Mouse (Mus musculus) heart, embryonic 13.5 days (tissue): ENCODE results near the gene Kazn. TPM values are rescaled to one million over a fixed set of nuclear protein-coding genes. Genes with fewer than 3 reads are reported as not detected.

Experiments
- ATAC-seq: fragments of 200-750 bp; cut with Nextera tagmentation; 2 replicates; pipeline ENCODE4 v1.8.0; 2017; ENCODE audit warnings: moderate TSS enrichment; ENCODE audit not compliant: insufficient number of reproducible peaks, low FRiP score, low TSS enrichment; ENCODE audit errors: extremely low read depth
- H3K27ac ChIP-seq: fragments of 300-500 bp; sonication (generic); replicated peaks from 2 replicates; pipeline ENCODE4 v1.5.1; 2015; ENCODE audit warnings: moderate library complexity, mild to moderate bottlenecking, inconsistent platforms
- H3K27me3 ChIP-seq: fragments of 300-500 bp; sonication (generic); replicated peaks from 2 replicates; pipeline ENCODE4 v1.6.1; 2015; ENCODE audit warnings: mild to moderate bottlenecking, inconsistent platforms
- H3K36me3 ChIP-seq: fragments of 300-500 bp; sonication (generic); 2 replicates; pipeline ENCODE4 v1.6.1; 2015; ENCODE audit warnings: mild to moderate bottlenecking, inconsistent platforms
- H3K4me1 ChIP-seq: fragments of 300-500 bp; sonication (generic); 2 replicates; pipeline ENCODE4 v1.6.1; 2015; ENCODE audit warnings: inconsistent platforms
- H3K4me2 ChIP-seq: fragments of 300-500 bp; sonication (generic); 2 replicates; pipeline ENCODE4 v1.6.1; 2015; ENCODE audit warnings: inconsistent platforms, mild to moderate bottlenecking, moderate library complexity
- H3K4me3 ChIP-seq: fragments of 300-500 bp; sonication (generic); 2 replicates; pipeline ENCODE4 v1.5.1; 2015; ENCODE audit warnings: moderate library complexity, mild to moderate bottlenecking, inconsistent platforms
- H3K9ac ChIP-seq: fragments of 300-500 bp; sonication (generic); 2 replicates; pipeline ENCODE4 v1.6.1; 2015; ENCODE audit warnings: inconsistent platforms, mild to moderate bottlenecking, moderate library complexity
- H3K9me3 ChIP-seq: fragments of 300-500 bp; sonication (generic); 2 replicates; pipeline ENCODE4 v1.6.1; 2016; ENCODE audit warnings: inconsistent platforms
- WGBS: fragments of 180-500 bp; shearing (Covaris S2); methylation state at CpG from one replicate; pipeline ENCODE4 v1.1.7; 2015; ENCODE audit warnings: mixed read lengths; 5-methylcytosine and 5-hydroxymethylcytosine counted together
- polyA plus RNA-seq: library from polyadenylated mRNA; unstranded; fragments of >200 nt; fragmentation: Nextera tagmentation; extraction: Ambion mirVana; gene quantifications from 2 replicates; pipeline ENCODE4 v1.2.1, GENCODE M21; 2015

Kazn gene
- polyA plus RNA-seq, 1 experiment from 2014 or later = 5.8 TPM

DNA sequence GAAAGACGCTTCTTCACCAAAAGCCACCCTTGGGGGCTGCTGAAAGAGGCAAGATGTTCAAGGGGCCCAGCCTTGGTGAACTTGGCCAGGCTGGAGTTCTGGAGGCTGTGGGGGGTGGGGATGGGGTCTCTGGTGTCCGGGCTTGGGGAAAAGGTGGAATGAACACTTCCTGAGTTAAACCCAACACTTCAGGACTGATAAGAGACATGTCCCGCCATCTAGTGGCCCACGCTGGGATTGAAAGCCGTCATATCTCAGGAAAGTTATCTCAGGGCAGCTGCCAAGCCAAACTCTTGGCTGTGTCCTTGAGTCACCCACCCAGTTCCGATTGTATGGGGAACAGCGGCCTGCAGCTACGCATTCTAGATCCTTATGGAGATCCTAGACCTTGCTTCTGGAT lies 140.9 kb downstream of the Kazn start:
- 10% methylated on average over 8 of the region's 8 CpGs for WGBS
- Histone ChIP-seq H3K4me1 (peaks cover 33% of the 10 kb centered on the region), H3K27me3 (0 out of 2 replicates have a peak, but pooled peaks cover 6% of the 10 kb centered on the region), H3K36me3 (no peaks in the 10 kb centered on the region), H3K9me3 (no peaks in the 10 kb centered on the region), H3K27ac (no peak overlapping the region), H3K4me2 (peak overlapping the region; percentile 47), H3K4me3 (no peak overlapping the region), H3K9ac (peak overlapping the region; percentile 55)
- 0 out of 2 replicates have a peak, but pooled peaks have one; percentile 15 for ATAC-seq

DNA sequence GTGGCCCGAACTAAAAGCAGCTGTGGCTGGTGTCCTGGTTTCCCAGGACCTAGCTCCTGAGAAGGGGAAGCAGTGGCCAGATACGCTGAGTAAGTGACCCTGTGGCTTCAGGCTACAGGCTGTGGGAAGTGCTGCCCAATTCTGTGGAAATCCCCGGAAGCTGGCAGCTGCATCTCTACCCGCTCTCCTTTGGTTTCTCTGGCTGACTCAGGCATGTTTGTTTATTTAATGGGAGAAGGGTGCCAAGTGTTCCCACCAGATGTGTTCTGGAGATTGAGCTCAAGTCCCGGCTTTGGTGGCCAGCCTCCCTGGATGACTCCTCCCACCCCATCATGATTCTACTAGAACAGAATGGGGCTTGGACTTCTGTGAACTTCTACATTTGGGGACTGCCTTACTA lies 141.3 kb downstream of the Kazn start:
- Histone ChIP-seq H3K9ac (peak overlapping the region; percentile 55), H3K9me3 (no peaks in the 10 kb centered on the region), H3K4me2 (peak overlapping the region; percentile 47), H3K36me3 (no peaks in the 10 kb centered on the region), H3K4me1 (peaks cover 29% of the 10 kb centered on the region), H3K27ac (0 out of 2 replicates have a peak overlapping the region, but pooled peaks have one; percentile 2), H3K27me3 (0 out of 2 replicates have a peak, but pooled peaks cover 6% of the 10 kb centered on the region), H3K4me3 (no peak overlapping the region)
- WGBS = 23% methylated on average over 5 of the region's 5 CpGs
- ATAC-seq = no peak

DNA sequence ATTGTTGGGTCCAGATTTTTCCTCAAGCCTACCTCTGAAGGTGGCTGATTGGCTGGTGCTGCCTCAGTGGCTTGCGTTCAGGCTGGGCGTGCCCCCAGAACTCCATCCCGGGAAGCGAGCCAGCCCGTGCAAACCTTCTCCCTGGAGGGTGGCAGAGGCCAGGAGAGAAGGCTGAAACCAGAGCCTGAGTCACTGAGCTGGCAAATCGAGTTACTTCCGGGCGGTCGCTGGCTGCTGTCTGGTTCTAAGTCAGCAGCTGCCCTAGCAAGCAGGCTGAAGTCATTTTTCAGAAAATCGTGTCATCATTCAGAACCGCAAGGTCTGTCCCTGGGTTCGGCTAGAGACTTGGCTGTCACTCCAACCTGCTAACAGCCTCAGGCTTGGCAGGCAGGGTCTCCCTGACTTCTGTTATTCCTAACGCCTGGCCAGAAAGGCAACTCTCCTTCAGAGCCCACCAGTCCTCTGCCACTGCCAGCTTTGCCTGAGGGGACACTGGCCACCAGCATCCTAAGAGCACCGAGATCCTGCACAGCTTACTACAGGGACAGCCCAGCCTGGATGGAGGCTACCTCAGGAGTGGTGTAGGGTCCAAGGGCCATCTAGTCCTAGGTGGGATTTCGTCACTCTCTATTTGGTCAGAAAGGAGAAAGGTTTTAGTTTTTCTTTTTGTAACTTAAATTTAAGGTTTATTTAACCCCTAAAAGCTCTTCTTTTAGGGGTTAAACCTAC lies 143.5 kb downstream of the Kazn start:
- no peaks in the 10 kb centered on the region for H3K27me3 ChIP-seq
- no peak overlapping the region for H3K4me2 ChIP-seq
- H3K9me3 ChIP-seq = no peaks in the 10 kb centered on the region
- H3K4me3 ChIP-seq = no peak overlapping the region
- no peak overlapping the region for H3K9ac ChIP-seq
- H3K27ac ChIP-seq = no peak overlapping the region
- WGBS = 58% methylated on average over 15 of the region's 15 CpGs
- no peaks in the 10 kb centered on the region for H3K36me3 ChIP-seq
- H3K4me1 ChIP-seq = peaks cover 27% of the 10 kb centered on the region
- ATAC-seq = no peak

DNA sequence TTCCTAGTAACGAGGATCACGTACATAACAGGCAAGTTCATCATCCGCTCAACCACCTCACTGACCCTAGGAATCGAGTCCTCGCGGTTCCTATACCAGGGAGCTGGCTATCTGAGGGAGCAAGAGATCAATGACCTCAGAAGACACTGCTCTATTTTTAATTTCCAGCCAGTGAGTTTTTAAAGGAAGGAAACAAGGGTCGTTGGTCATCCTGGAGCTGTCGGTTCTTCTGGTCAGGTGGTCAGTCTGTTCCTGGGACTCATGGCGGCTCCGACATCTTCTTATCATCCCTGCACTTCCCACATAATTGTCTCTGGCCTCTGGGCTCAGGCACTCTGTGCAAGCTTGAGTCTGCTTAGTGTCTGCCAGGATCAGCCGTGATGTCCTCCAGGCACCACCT lies 144.8 kb downstream of the Kazn start:
- ATAC-seq = no peak
- WGBS = 41% methylated on average over 11 of the region's 11 CpGs

DNA sequence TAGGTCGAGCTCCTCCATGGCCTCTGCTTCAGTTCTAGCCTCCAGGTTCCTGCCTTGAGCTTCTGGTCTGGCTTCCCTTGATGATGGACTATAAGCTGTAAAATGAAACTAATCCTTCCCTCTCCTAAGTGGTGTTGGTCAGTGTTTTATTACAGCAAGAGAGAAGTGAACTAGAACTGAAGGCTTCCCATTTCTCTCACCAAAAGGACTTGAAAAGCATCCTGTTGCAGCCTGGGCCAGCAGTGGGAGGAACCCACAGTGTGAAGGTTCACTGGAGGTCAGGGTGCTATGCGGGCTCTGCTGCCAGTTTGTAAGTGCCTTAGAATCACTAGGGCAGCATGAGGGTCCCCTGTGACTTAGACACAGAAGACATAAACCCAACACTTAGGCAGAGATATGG lies 148.1 kb downstream of the Kazn start:
- Histone ChIP-seq H3K4me3 (no peak overlapping the region), H3K4me2 (no peak overlapping the region), H3K4me1 (peaks cover 12% of the 10 kb centered on the region), H3K9me3 (no peaks in the 10 kb centered on the region), H3K27me3 (peaks cover 4% of the 10 kb centered on the region; the same call in 1 of the 2 replicates), H3K9ac (no peak overlapping the region), H3K27ac (no peak overlapping the region), H3K36me3 (no peaks in the 10 kb centered on the region)
- no peak for ATAC-seq
- WGBS = 61% methylated on average over 2 of the region's 2 CpGs

More for the DNA sequence above, 144.8 kb downstream of the Kazn start:
- Histone ChIP-seq H3K36me3 (no peaks in the 10 kb centered on the region), H3K9me3 (no peaks in the 10 kb centered on the region), H3K4me2 (no peak overlapping the region), H3K27ac (no peak overlapping the region), H3K4me1 (peaks cover 27% of the 10 kb centered on the region), H3K27me3 (no peaks in the 10 kb centered on the region), H3K4me3 (no peak overlapping the region), H3K9ac (no peak overlapping the region)

DNA sequence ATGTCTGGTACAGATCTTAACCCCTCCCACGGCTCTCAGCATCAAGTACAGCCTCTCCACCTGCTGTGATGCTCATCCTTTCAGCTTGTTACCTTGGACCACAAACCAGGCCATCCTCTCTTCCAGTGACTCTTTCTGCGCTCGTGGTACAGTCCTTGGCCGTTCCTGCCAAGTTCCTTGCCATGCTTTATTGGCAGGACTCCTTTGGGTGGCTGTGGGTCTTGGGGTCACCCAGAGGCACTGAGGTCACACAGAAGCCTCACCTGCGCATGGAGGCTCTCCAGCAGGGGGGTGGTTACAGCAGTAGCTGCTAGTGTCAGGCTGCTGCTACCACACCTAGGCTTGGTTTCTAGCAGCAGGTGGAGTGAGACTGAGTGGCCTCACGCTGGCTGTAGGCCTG lies 149.2 kb downstream of the Kazn start:
- WGBS = 63% methylated on average over 6 of the region's 6 CpGs
- H3K36me3 ChIP-seq = no peaks in the 10 kb centered on the region
- ATAC-seq = no peak

DNA sequence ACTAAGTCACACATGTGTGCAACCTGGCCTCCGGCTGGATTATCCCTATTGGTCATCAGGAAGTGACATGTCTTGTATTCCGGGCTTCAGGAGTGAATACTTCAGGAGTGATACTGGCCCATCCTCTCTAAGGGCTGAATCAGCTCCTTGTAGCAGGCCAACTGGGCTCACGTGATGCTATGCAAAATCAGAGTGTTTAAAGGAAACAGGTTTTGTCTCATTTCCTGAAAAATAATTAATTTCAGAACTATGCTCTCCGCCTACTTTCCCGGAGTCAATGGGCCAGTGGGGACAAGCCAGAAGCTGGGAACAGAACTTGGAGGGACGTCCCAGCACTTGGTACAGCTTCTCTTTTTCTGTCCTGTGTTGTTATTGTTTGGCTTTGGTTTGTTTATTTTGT lies 150.4 kb downstream of the Kazn start:
- Histone ChIP-seq H3K4me1 (peaks cover 7% of the 10 kb centered on the region; the same call in 1 of the 2 replicates), H3K27me3 (peaks cover 12% of the 10 kb centered on the region), H3K9me3 (no peaks in the 10 kb centered on the region), H3K9ac (no peak overlapping the region), H3K36me3 (no peaks in the 10 kb centered on the region), H3K4me3 (no peak overlapping the region), H3K4me2 (no peak overlapping the region), H3K27ac (no peak overlapping the region)
- 66% methylated on average over 6 of the region's 6 CpGs for WGBS
- ATAC-seq = no peak

More for the DNA sequence above, 149.2 kb downstream of the Kazn start:
- Histone ChIP-seq H3K9me3 (no peaks in the 10 kb centered on the region), H3K27me3 (peaks cover 12% of the 10 kb centered on the region), H3K4me2 (no peak overlapping the region), H3K9ac (no peak overlapping the region), H3K27ac (no peak overlapping the region), H3K4me1 (peaks cover 14% of the 10 kb centered on the region), H3K4me3 (no peak overlapping the region)

DNA sequence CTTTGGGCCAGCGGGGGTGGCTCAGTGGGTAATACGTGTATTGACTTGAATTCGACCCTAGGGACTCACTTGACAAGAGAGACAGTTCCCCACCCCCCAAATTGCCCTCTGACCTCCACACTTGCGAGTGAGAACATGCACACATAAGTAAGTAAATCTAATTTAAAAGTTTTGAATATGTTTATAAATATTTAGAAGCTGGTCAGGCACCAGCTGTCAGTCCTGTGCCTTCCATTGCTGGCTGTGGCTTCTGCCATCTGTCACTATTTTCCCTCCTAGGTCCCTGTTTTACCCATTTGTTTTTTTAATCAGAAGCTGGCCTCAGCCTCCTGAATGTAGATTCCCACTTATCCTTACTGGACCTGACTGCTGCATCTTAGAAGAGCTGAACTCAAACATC lies 150.8 kb downstream of the Kazn start:
- H3K36me3 ChIP-seq = no peaks in the 10 kb centered on the region
- H3K9ac ChIP-seq = no peak overlapping the region
- H3K4me2 ChIP-seq = no peak overlapping the region
- H3K4me3 ChIP-seq = no peak overlapping the region
- H3K9me3 ChIP-seq = no peaks in the 10 kb centered on the region
- WGBS = 62% methylated on average over 4 of the region's 4 CpGs
- no peak for ATAC-seq
- H3K27ac ChIP-seq = no peak overlapping the region
- peaks cover 9% of the 10 kb centered on the region for H3K4me1 ChIP-seq
- H3K27me3 ChIP-seq = peaks cover 13% of the 10 kb centered on the region

DNA sequence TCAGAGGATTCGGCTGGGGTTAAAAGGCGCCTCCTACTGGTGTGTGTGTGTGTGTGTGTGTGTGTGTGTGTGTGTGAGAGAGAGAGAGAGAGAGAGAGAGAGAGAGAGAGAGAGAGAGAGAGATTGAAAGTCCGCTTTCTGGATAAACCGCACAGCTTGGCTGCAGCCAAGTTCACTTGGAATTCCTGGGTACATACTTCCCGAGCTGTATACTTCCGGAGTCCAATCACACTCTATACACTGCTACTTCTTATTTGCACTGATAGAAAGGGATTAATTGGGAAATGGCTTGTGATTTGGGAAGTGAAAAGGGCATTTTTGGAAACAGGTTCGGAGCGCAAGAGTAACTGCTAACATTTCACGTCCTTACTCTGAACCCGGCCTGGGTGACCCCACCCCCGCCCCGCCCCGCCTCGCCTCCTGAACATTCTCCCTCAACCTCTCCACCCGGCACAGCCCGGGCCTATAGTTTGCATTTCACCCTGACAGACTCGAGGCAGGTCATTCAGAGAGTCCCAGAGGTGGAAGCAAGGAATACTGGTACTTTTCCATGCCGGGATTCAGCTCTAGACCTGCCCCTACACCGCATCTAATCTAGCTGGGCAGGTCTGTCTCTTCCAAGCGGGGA lies 154.2 kb downstream of the Kazn start:
- ATAC-seq = no peak
- Histone ChIP-seq H3K9me3 (no peaks in the 10 kb centered on the region), H3K9ac (peak overlapping the region; percentile 91), H3K27ac (peak overlapping the region; percentile 91), H3K36me3 (no peaks in the 10 kb centered on the region), H3K27me3 (peaks cover 22% of the 10 kb centered on the region), H3K4me1 (peaks cover 43% of the 10 kb centered on the region), H3K4me3 (peak overlapping the region; percentile 81), H3K4me2 (peak overlapping the region; percentile 91)
- WGBS = 6% methylated on average over 19 of the region's 20 CpGs

DNA sequence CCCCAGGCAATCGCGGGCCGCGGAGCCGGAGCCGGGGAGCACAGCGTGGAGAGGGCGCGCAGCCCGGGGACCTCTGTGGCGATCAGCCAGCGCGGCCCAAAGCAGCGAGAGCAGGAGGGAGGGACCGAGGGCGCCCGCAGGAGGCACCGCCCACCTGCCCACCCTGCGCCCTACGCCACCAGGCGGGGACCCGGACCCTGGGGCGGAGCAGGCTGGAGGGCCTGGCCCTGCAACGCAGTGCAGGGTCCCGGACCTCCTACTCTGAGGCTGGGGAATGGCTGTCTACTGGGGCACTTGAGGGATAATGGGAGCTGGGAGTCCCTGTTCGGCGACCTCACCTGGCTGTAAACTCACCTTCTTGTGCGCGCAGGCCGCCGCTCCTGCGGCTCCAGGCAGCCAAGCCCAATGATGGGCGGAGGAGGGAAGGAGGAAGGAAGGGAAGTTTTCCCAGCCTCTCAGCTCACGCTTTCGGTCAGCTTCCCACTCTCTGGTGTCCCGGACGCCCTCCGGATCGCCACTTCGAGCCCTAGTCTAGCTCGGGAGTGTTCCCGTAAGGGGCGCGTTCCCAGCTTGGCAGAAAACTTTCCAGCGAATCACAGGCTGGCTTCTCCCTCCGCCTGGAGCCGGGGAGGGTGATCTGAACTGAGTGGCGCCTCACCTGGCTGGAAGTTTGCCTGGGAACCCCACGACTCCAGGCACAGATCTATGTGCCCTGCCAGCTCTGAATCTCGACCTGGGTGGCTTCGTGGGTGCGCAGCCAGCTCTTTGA lies 154.9 kb downstream of the Kazn start, which contains the start of gene Tmem51:
Gene Tmem51, minus strand, starts transcription at position 174 of the 769 bp plus-strand sequence.
- 1% methylated on average over 46 of the region's 52 CpGs for WGBS
- H3K27me3 ChIP-seq = peaks cover 22% of the 10 kb centered on the region
- H3K4me2 ChIP-seq = peak within 1 kb of the TSS; percentile 91
- peaks cover 50% of the 10 kb centered on the region for H3K4me1 ChIP-seq
- ATAC-seq = peak; percentile 67; the same call in 1 of the 2 replicates
- H3K9ac ChIP-seq = peak within 1 kb of the TSS; percentile 91
- H3K36me3 ChIP-seq = no peaks in the 10 kb centered on the region
- peak within 1 kb of the TSS; percentile 91 for H3K27ac ChIP-seq
- H3K4me3 ChIP-seq = peak within 1 kb of the TSS; percentile 81
- no peaks in the 10 kb centered on the region for H3K9me3 ChIP-seq

DNA sequence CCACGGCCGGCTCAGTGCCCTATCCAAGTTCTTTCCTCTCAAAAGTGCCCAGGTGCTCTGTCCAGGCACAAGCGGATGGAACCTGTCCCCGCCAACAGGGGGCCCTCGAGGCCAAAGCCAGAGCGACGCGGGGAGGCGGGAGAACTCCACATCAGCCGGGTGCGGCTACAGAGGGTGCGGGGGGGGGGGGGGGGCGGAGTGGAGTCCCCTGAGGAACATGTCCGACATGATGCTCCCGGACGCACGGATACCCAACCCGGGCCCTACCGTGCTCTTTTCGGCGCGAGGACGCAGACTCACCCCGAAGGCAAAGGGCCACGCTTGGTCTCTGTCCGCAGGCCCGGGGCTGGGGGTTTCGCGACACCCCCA lies 155.5 kb downstream of the Kazn start:
- Histone ChIP-seq H3K4me1 (peaks cover 50% of the 10 kb centered on the region), H3K27me3 (peaks cover 22% of the 10 kb centered on the region), H3K4me3 (peak overlapping the region; percentile 81), H3K9ac (peak overlapping the region; percentile 91), H3K9me3 (no peaks in the 10 kb centered on the region), H3K36me3 (no peaks in the 10 kb centered on the region), H3K27ac (peak overlapping the region; percentile 91), H3K4me2 (peak overlapping the region; percentile 91)
- peak; percentile 40 for ATAC-seq
- under 1% methylated on average over 26 of the region's 29 CpGs for WGBS
